Mouse (Mus musculus): ENCODE data around the gene Adprh.
"Not testable (repeated sequence)": the region's sequence is repeated elsewhere in the genome, so short reads cannot be mapped to it uniquely, and the experiment has no call there.

Adprh gene

GRCm38 (mm10) chr16:38466089-38466488 lies 13.6 kb upstream of the Adprh start:
- no peak for DNase-seq

- no peak for DNase-seq
Observed at GRCm38 (mm10) chr16:38463305-38463704, 10.8 kb upstream of the Adprh start.

GRCm38 (mm10) chr16:38462161-38462560 lies 9.7 kb upstream of the Adprh start:
- no peak for DNase-seq

GRCm38 (mm10) chr16:38461749-38462148 lies 9.2 kb upstream of the Adprh start:
- DNase-seq, result no peak

- DNase-seq, result no peak
Observed at GRCm38 (mm10) chr16:38459990-38460389, 7.5 kb upstream of the Adprh start.

GRCm38 (mm10) chr16:38458600-38459280 lies 6.2 kb upstream of the Adprh start:
- DNase-seq, result no peak

GRCm38 (mm10) chr16:38456812-38457567 lies 4.5 kb upstream of the Adprh start:
- no peak for DNase-seq

GRCm38 (mm10) chr16:38455511-38456418 lies 3.3 kb upstream of the Adprh start, which contains the start of gene Cd80:
TSS of gene Cd80 (plus strand) at chr16:38455561.
- no peak for DNase-seq

GRCm38 (mm10) chr16:38454533-38455254 lies 2.2 kb upstream of the Adprh start:
- DNase-seq, result no peak

GRCm38 (mm10) chr16:38453952-38454351 lies 1.4 kb upstream of the Adprh start:
- no peak for DNase-seq

- no peak for DNase-seq
Observed at GRCm38 (mm10) chr16:38453203-38453553, 675 bp upstream of the Adprh start.

- peak; percentile 18 to 35 for DNase-seq
Observed at GRCm38 (mm10) chr16:38451421-38452205, 890 bp downstream of the Adprh start.

- no peak for DNase-seq
Observed at GRCm38 (mm10) chr16:38450707-38451106, 1.8 kb downstream of the Adprh start.

GRCm38 (mm10) chr16:38448458-38448857 lies 4.0 kb downstream of the Adprh start:
- DNase-seq, result no peak

- DNase-seq, result no peak
Observed at GRCm38 (mm10) chr16:38447366-38447765, 5.1 kb downstream of the Adprh start.

GRCm38 (mm10) chr16:38446141-38446540 lies 6.4 kb downstream of the Adprh start:
- DNase-seq, result not testable (repeated sequence)

GRCm38 (mm10) chr16:38445576-38445975 lies 6.9 kb downstream of the Adprh start:
- DNase-seq, result no peak

- DNase-seq, result no peak
Observed at GRCm38 (mm10) chr16:38445046-38445445, 7.5 kb downstream of the Adprh start.

- no peak for DNase-seq
Observed at GRCm38 (mm10) chr16:38443721-38444464, 8.6 kb downstream of the Adprh start.

- DNase-seq, result no peak
Observed at GRCm38 (mm10) chr16:38442216-38442615, 10.3 kb downstream of the Adprh start.

- no peak for DNase-seq
Observed at GRCm38 (mm10) chr16:38441611-38442010, 10.9 kb downstream of the Adprh start.

Measured in cerebellum, adult 18-20 months (tissue).